Mouse (Mus musculus) cerebellum, adult 2 months (tissue): ENCODE data around the gene Alk.

Experiments used
- CTCF ChIP-seq: fragments of 200-500 bp; IDR thresholded peaks from 2 replicates; pipeline ENCODE4 v1.5.1; 2011; ENCODE audit warnings: low read depth, mild to moderate bottlenecking, control low read depth, low read length, moderate library complexity, borderline replicate concordance; ENCODE audit not compliant: insufficient read depth
- POLR2A ChIP-seq: fragments of 200-500 bp; IDR thresholded peaks from 2 replicates; pipeline ENCODE4 v1.6.1; 2011; ENCODE audit warnings: low read length, control low read depth, borderline replicate concordance; ENCODE audit not compliant: insufficient read depth

DNA sequence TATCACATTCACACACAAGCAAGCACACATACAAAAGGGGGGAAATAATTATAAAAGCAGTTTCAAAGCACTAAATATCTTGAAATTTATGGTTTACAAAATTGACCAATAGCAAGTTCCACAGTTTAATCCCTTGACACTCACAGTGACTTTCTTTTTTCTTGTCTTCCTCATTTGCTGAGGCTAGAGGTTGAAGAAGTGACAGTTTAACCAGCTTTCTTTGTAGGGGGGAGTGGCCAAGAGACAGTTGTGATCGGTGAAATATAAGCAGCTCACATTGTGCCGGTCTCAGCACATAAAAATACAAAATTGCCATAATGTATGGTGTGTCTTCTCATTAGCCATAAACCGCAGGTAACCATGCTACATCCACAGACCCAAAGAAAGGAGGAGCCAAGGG is 385.6 kb downstream of the Alk start:
- no peak for TF ChIP-seq CTCF
- TF ChIP-seq POLR2A = no peak
